Mouse (Mus musculus) limb, embryonic 12.5 days (tissue): ENCODE results near the gene Fam166b. TPM values are rescaled to one million over a fixed set of nuclear protein-coding genes. Genes with fewer than 3 reads are reported as not detected.
A peak's percentile ranks its signal among the peaks of the same experiment; 100 is the strongest.

ENCODE experiments used
- ATAC-seq: fragments of 200-750 bp; cut with Nextera tagmentation; 2 replicates; pipeline ENCODE4 v1.8.0; 2017; ENCODE audit warnings: low read depth, moderate TSS enrichment; ENCODE audit not compliant: insufficient number of reproducible peaks, insufficient read depth, low FRiP score, low TSS enrichment
- H3K27ac ChIP-seq: fragments of 300-500 bp; sonication (generic); 2 replicates; pipeline ENCODE4 v1.5.1; 2016; ENCODE audit warnings: mild to moderate bottlenecking, moderate library complexity
- H3K27me3 ChIP-seq: fragments of 300-500 bp; sonication (generic); 2 replicates; pipeline ENCODE4 v1.6.1; 2016; ENCODE audit warnings: mild to moderate bottlenecking, moderate library complexity
- H3K36me3 ChIP-seq: fragments of 300-500 bp; sonication (generic); 2 replicates; pipeline ENCODE4 v1.6.1; 2016; ENCODE audit warnings: mild to moderate bottlenecking, moderate library complexity
- H3K4me1 ChIP-seq: fragments of 300-500 bp; sonication (generic); replicated peaks from 2 replicates; pipeline ENCODE4 v1.6.1; 2016
- H3K4me2 ChIP-seq: fragments of 300-500 bp; sonication (generic); 2 replicates; pipeline ENCODE4 v1.6.1; 2016; ENCODE audit warnings: mild to moderate bottlenecking, moderate library complexity
- H3K4me3 ChIP-seq: fragments of 300-500 bp; sonication (generic); replicated peaks from 2 replicates; pipeline ENCODE4 v1.5.1; 2016; ENCODE audit warnings: mild to moderate bottlenecking
- H3K9ac ChIP-seq: fragments of 300-500 bp; sonication (generic); replicated peaks from 2 replicates; pipeline ENCODE4 v1.6.1; 2016; ENCODE audit warnings: mild to moderate bottlenecking, moderate library complexity
- H3K9me3 ChIP-seq: fragments of 300-500 bp; sonication (generic); 2 replicates; pipeline ENCODE4 v1.6.1; 2016; ENCODE audit warnings: mild to moderate bottlenecking, moderate library complexity
- WGBS: fragments of 180-500 bp; shearing (Covaris S2); methylation state at CpG from one replicate; pipeline ENCODE4 v1.1.7; 2016; 5-methylcytosine and 5-hydroxymethylcytosine counted together
- polyA plus RNA-seq: library from polyadenylated mRNA; unstranded; fragments of >200 nt; fragmentation: Nextera tagmentation; extraction: Ambion mirVana; gene quantifications from 2 replicates; pipeline ENCODE4 v1.2.1, GENCODE M21; 2016

Gene Fam166b
- polyA plus RNA-seq, 1 experiment from 2014 or later, result not detected

DNA sequence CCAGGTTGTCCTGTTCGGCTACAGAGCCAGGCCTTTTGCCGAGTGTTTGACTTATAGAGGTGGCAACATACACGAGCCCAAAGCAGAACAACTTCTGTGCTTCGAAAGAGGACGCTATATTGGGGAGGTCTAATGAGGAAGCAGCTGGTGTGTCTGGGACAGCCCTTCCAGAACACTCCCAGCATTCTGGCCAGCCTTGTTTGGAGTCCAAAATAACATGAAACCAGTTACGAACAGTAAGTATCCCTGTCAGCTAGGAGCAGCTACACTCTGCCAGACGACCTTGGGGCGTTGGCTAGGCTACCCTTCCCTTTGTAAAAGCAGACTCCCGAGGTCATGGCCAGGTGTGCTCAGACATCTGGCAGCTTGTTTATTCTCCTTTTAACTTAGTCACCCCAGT lies 26.7 kb downstream of the Fam166b start:
- Histone ChIP-seq H3K27ac (no peak overlapping the region), H3K9ac (no peak overlapping the region), H3K9me3 (no peaks in the 10 kb centered on the region), H3K4me1 (peaks cover 60% of the 10 kb centered on the region), H3K36me3 (no peaks in the 10 kb centered on the region), H3K27me3 (no peaks in the 10 kb centered on the region), H3K4me2 (no peak overlapping the region), H3K4me3 (no peak overlapping the region)
- ATAC-seq, result no peak
- whole genome bisulfite sequencing, result 60% methylated on average over 9 of the region's 9 CpGs

DNA sequence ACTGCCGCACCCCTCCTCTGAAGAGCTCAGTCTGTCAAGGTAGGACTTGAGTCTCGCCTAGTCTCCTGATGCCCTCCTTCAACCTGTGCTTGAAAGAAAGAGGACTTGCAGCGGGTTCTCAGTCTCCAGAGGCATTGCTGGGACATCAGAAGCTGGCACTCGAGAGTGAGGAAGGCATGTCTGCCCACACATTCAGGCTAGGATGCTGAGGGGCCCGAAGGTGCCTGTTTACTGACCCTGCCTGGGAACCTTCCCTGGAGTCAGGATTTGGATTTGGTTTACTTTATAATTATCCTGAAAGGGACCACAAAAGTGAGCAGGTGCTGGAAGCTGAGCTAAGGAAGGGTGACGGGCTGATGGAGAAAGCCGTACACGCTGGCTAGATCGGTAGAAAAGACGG lies 27.4 kb downstream of the Fam166b start:
- Histone ChIP-seq H3K27ac (peak overlapping the region; percentile 53), H3K4me3 (no peak overlapping the region; the same call in 1 of the 2 replicates), H3K27me3 (no peaks in the 10 kb centered on the region), H3K9me3 (no peaks in the 10 kb centered on the region), H3K36me3 (no peaks in the 10 kb centered on the region), H3K4me1 (peaks cover 58% of the 10 kb centered on the region), H3K4me2 (peak overlapping the region; percentile 35), H3K9ac (peak overlapping the region; percentile 27; the same call in 1 of the 2 replicates)
- ATAC-seq, result no peak
- WGBS, result 81% methylated on average over 10 of the region's 10 CpGs

- Histone ChIP-seq H3K4me3 (no peak overlapping the region; the same call in 1 of the 2 replicates), H3K27ac (peak overlapping the region; percentile 53), H3K36me3 (no peaks in the 10 kb centered on the region), H3K9ac (peak overlapping the region; percentile 27; the same call in 1 of the 2 replicates), H3K9me3 (no peaks in the 10 kb centered on the region), H3K4me2 (peak overlapping the region; percentile 35), H3K27me3 (no peaks in the 10 kb centered on the region), H3K4me1 (peaks cover 55% of the 10 kb centered on the region)
- peak; percentile 75; the same call in 1 of the 2 replicates for ATAC-seq
- WGBS, result 18% methylated on average over 10 of the region's 10 CpGs
Measured at GRCm38 (mm10) chr4:43400976-43401375, 28.0 kb downstream of the Fam166b start.

- no peak for ATAC-seq
- no peaks in the 10 kb centered on the region for H3K9me3 ChIP-seq
- no peak overlapping the region for H3K9ac ChIP-seq
- peaks cover 55% of the 10 kb centered on the region for H3K4me1 ChIP-seq
- 0 out of 2 replicates have a peak overlapping the region, but pooled peaks have one; percentile 4 for H3K4me2 ChIP-seq
- no peak overlapping the region for H3K4me3 ChIP-seq
- H3K27ac ChIP-seq, result no peak overlapping the region; the same call in 1 of the 2 replicates
- WGBS, result 82% methylated on average over 31 of the region's 31 CpGs
- H3K27me3 ChIP-seq, result no peaks in the 10 kb centered on the region
- H3K36me3 ChIP-seq, result no peaks in the 10 kb centered on the region
Measured at GRCm38 (mm10) chr4:43399391-43400131, 29.4 kb downstream of the Fam166b start.

GRCm38 (mm10) chr4:43398829-43399331 lies 30.1 kb downstream of the Fam166b start:
- Histone ChIP-seq H3K9ac (no peak overlapping the region), H3K27me3 (no peaks in the 10 kb centered on the region), H3K4me2 (0 out of 2 replicates have a peak overlapping the region, but pooled peaks have one; percentile 4), H3K9me3 (no peaks in the 10 kb centered on the region), H3K36me3 (no peaks in the 10 kb centered on the region), H3K4me1 (peaks cover 61% of the 10 kb centered on the region), H3K4me3 (no peak overlapping the region), H3K27ac (0 out of 2 replicates have a peak overlapping the region, but pooled peaks have one; percentile 64)
- ATAC-seq, result no peak
- 47% methylated on average over 17 of the region's 17 CpGs for WGBS

DNA sequence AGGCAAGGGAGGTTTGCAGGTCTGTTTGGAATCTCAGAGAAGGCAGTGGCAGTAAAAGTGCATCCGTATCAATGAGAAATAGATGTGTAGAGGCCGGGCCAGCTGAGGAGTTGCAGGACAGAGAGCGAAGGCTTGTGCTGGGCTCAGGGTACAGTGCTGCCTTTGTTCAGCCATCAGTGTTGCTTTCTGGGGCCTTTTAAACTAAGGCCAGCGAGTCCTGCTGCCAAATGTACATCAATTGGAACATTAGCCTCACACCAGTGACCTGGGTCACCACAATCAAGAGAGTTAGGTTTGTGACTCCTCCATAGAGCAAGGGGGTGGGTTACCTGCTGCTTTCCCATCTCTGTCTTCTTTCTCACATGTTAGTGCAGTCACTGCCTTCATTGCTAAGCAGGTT lies 30.9 kb downstream of the Fam166b start:
- H3K4me2 ChIP-seq, result no peak overlapping the region
- H3K27me3 ChIP-seq, result no peaks in the 10 kb centered on the region
- peaks cover 61% of the 10 kb centered on the region for H3K4me1 ChIP-seq
- H3K27ac ChIP-seq, result peak overlapping the region; percentile 64; the same call in 1 of the 2 replicates
- WGBS, result 51% methylated on average over 4 of the region's 4 CpGs
- H3K9me3 ChIP-seq, result no peaks in the 10 kb centered on the region
- ATAC-seq, result no peak
- H3K9ac ChIP-seq, result no peak overlapping the region
- H3K4me3 ChIP-seq, result no peak overlapping the region
- no peaks in the 10 kb centered on the region for H3K36me3 ChIP-seq

DNA sequence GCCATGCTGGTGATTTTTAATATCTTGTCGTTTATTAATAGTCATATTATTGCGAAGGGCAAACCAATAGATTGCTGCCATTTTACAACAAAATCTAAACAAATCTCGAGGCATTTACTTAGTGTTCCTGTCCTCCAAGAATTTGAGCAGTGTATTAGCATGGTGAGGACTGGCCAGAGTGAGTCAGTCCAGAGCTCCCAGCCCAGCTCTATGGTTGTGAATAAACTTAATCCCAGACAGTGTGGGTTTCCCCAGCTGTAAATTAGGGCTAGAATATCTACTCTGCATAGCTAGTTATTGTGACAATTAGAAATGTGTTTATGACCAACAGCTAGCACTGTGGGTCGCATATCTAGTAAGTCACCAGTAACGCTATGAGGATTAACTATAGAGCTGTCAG lies 32.6 kb downstream of the Fam166b start:
- WGBS, result 81% methylated on average over 5 of the region's 5 CpGs
- Histone ChIP-seq H3K27ac (no peak overlapping the region), H3K4me1 (peaks cover 54% of the 10 kb centered on the region), H3K36me3 (no peaks in the 10 kb centered on the region), H3K9ac (no peak overlapping the region), H3K9me3 (no peaks in the 10 kb centered on the region), H3K27me3 (no peaks in the 10 kb centered on the region), H3K4me2 (no peak overlapping the region), H3K4me3 (no peak overlapping the region)
- no peak for ATAC-seq

DNA sequence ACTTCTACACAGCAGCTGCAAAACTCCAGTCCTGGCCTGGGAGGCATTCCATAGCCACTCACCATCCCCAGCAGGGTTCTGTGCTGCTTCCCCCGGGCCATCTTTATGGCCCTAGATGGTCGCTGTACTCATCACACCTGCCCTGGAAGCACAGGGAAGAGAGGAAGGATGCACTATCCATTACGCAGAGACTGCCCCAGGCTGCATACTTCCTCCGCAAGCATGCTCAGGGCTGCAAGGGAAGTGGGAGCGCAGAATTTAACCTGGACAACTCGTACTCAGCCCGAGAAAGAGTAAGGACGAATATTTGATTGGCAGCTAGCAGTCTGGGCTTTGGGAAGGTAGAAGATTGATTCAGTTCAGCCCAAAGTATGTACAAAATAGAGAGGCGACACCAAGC lies 33.1 kb downstream of the Fam166b start:
- Histone ChIP-seq H3K27me3 (no peaks in the 10 kb centered on the region), H3K4me3 (no peak overlapping the region), H3K9ac (no peak overlapping the region), H3K4me2 (no peak overlapping the region), H3K4me1 (peaks cover 49% of the 10 kb centered on the region), H3K36me3 (no peaks in the 10 kb centered on the region), H3K9me3 (no peaks in the 10 kb centered on the region), H3K27ac (no peak overlapping the region)
- WGBS, result 60% methylated on average over 9 of the region's 9 CpGs
- no peak for ATAC-seq

DNA sequence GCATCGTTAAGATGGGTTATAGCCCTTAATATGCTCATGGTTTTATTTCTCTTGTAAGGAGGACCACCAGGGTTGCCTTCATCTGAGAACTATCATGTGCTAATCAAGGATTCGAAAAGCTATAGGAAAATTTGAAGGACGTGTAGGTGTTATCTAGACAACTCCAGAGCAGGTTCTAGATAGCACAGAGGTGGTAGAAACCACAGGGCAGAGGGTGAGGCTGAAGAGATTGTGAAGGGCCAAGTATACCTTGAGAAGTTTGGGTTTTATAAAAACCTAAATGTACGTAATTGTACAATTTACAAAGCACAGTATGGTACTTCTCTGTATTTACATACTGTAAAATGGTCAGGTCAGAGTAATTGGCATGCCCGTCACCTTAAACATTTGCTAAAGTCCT lies 33.8 kb downstream of the Fam166b start:
- no peak for ATAC-seq
- 81% methylated on average over 5 of the region's 5 CpGs for WGBS
- Histone ChIP-seq H3K4me1 (peaks cover 43% of the 10 kb centered on the region), H3K36me3 (no peaks in the 10 kb centered on the region), H3K4me2 (no peak overlapping the region), H3K9me3 (no peaks in the 10 kb centered on the region), H3K27ac (no peak overlapping the region), H3K4me3 (no peak overlapping the region), H3K9ac (no peak overlapping the region), H3K27me3 (no peaks in the 10 kb centered on the region)

DNA sequence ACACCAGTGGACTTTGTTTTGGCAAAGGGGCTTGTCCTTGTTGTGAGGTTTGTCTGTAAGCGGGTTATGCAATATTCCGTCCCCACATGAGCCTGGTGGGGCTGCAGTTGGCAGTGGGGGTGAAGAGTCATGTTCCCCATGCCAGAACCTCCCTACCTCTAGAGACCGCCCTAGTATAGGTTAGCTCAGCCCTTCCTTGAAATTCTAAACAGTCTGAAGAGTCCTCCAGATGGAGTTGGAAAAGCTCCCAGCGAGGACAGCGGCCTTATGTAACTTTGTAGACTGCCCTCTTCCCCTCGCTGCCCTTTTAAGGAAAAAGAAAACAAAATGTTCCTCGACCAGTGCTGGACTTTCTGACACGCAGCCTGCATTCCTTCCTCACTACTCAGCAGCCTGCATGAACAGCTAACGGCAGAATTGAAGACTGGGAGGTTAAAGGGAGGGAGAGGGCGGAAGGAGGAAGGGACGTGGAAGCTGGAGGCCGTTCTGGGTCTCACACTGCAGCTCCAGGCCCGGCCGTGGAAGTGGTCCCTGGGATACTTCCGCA lies 34.5 kb downstream of the Fam166b start:
- ATAC-seq, result no peak
- Histone ChIP-seq H3K27ac (peak overlapping the region; percentile 76), H3K4me2 (peak overlapping the region; percentile 5; the same call in 1 of the 2 replicates)

DNA sequence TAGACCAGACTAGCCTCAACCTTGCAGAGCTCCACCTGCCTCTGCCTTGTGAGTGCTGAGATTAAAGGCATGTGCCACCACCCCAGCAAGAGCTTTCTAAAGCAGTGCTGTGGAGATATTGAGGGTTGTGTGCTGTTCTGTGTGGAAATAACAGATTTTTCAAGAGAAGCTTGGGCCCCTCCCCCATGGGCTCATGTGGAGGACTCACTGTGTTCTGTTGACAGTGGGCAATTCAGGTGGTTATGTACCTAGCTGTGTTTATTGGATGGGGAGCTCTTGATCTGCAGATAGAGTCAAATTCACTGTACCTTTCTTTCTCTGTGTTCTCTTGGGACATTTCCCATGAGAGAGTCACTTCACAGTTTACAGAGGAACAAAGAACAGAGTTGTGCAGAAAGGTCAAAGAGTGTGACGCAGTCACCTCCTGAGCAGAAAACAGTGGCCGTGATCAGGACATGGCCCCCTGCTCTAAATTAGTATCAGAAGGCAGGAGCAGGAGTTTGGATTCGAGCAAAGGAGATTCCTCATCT lies 37.3 kb downstream of the Fam166b start:
- H3K36me3 ChIP-seq, result no peaks in the 10 kb centered on the region
- H3K9ac ChIP-seq, result no peak overlapping the region
- no peak overlapping the region for H3K4me3 ChIP-seq
- WGBS, result 72% methylated on average over 3 of the region's 3 CpGs
- H3K4me2 ChIP-seq, result no peak overlapping the region
- ATAC-seq, result no peak
- H3K27me3 ChIP-seq, result no peaks in the 10 kb centered on the region
- no peak overlapping the region for H3K27ac ChIP-seq
- H3K4me1 ChIP-seq, result peaks cover 16% of the 10 kb centered on the region
- no peaks in the 10 kb centered on the region for H3K9me3 ChIP-seq

More for the DNA sequence above, 34.5 kb downstream of the Fam166b start:
- WGBS, result 52% methylated on average over 15 of the region's 15 CpGs
- H3K36me3 ChIP-seq, result no peaks in the 10 kb centered on the region
- H3K9me3 ChIP-seq, result no peaks in the 10 kb centered on the region
- H3K27me3 ChIP-seq, result no peaks in the 10 kb centered on the region
- H3K9ac ChIP-seq, result no peak overlapping the region
- peaks cover 37% of the 10 kb centered on the region for H3K4me1 ChIP-seq
- H3K4me3 ChIP-seq, result no peak overlapping the region
